Mouse (Mus musculus): ENCODE results near the gene Lamb1.
A peak's percentile ranks its signal among the peaks of the same experiment; 100 is the strongest.

Gene Lamb1

GRCm38 (mm10) chr12:31283131-31283530, 18.1 kb downstream of the Lamb1 start:
- no peak for DNase-seq (ENCODE audit: low read depth, low spot score)

DNA sequence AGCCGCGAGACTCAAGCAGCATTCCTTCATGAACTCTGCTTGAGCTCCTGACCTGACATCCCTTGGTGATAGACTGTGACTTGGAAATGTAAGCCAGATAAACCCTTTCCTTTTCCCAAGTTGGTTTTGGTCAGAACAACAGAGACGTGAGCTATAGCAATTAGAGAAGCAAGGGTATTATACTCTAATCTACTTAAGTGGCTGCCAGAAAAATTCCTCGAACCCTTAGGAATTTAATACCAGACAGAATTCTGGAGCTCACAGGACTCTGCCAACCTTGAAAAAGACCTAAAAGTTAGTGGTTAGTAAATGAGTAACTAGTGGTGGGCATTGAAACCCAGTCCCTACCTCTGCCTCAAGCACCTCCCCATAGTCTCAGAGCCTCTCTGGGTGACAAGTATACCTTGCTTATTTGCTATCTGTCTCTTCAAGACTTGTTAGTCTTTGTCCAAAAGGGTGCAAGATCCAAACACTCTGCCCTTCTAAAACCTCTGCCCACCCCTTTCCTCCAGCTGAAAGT, 18.6 kb downstream of the Lamb1 start:
- no peak for DNase-seq (ENCODE audit: low read depth, low spot score)

DNA sequence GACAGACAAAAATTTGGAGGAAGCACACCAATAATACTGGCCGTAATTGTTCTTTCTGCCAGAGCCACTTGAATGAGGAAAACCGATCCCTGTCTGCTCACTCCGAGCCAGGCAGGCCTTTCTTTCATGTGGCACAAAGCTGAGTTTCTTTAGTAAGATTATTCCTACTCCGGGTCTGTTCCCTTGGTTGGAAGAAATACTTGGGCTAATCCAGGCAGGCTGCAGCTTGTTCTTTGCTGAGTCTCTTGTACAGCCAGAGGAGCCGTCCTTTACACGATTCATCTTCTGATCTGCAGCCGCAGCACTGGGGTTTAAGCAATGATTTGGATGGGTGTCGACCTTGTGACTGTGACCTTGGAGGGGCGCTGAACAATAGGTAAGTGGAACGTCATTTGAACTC, 24.0 kb downstream of the Lamb1 start:
- no peak for DNase-seq (ENCODE audit: low read depth, low spot score)

DNA sequence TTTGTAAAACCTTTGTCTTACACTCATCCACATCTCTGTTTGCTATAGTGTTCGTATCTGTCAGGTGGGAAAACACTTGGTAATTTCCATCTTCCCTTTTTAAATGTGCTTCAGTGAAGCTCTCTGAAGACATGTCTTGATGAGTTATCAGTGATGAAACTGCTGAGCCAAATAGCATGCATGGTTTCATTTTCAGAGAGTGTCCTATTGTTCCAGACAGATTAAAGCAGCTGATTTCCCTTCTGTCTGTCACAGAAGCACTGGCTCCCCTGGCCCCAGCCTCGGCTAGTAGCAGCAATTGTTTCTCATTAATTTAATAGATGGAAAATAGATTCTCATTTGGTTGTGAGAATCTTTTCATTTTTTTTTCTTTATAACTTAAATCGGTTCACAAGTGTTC, 25.9 kb downstream of the Lamb1 start:
- no peak for DNase-seq (ENCODE audit: low read depth, low spot score)

DNA sequence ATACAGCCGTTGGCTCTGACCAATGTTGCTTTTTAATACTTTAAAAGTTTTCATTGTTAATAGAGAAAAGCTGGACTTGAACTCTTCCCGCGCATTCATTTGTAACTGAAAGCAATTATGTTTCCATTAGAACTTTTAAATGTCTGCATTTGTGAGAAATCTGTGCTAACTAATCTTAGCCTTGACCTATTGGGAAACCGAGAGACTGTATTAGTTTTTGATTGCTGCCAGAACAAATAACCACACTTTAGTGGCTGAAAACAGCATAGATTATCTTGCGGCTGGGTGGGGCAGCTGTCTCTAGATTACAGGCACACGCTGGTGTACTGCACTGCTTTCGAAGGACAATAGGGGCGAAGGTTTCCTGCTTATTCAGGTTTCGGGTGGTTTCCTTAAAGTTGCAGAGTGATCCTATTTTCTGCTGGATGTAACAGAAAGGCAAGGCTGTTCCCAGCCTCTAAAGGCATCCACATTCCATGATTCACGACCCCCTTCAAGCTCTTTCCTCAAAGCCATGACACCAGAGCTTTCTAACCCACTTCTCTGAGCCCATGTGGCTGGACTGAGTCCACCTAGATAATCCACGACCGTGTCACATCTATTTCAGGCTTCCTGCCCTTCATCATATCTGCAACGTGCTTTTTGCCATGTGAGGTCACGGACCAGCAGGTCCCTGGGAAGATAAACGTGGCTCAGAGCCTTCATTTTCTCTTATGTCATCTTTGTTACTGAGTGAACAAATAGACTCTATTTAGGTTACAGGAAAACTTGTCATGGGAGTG, 28.5 kb downstream of the Lamb1 start:
- DNase-seq (ENCODE audit: low read depth, low spot score): no peak

DNA sequence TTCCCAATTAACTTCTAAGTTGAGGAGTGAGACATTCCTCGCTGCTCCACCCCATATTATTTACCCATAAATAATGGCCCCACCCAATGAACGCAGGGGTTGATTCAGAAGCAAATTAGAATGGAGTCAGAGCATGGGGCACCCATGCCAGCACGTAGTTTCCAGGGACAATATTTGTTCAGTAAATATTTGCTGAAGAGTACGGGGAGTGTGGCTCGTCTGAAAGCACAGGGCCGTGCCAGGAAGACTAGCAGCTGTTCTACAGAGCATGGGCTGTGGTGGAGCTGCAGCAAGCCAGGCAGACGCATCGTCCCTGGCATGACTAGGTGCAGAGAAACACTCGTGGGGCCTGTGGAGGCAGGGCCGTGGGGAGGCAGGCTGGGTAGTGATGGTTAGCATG, 29.5 kb downstream of the Lamb1 start:
- no peak for DNase-seq (ENCODE audit: low read depth, low spot score)

GRCm38 (mm10) chr12:31294996-31295395, 30.0 kb downstream of the Lamb1 start:
- DNase-seq (ENCODE audit: low read depth, low spot score): no peak

- peak; percentile 83 for DNase-seq (ENCODE audit: low read depth, low spot score)
Measured at GRCm38 (mm10) chr12:31295505-31295904, 30.5 kb downstream of the Lamb1 start.

- no peak for DNase-seq (ENCODE audit: low read depth, low spot score)
Measured at GRCm38 (mm10) chr12:31296097-31296496, 31.1 kb downstream of the Lamb1 start.

- no peak for DNase-seq (ENCODE audit: low read depth, low spot score)
Measured at GRCm38 (mm10) chr12:31298122-31298521, 33.1 kb downstream of the Lamb1 start.

DNA sequence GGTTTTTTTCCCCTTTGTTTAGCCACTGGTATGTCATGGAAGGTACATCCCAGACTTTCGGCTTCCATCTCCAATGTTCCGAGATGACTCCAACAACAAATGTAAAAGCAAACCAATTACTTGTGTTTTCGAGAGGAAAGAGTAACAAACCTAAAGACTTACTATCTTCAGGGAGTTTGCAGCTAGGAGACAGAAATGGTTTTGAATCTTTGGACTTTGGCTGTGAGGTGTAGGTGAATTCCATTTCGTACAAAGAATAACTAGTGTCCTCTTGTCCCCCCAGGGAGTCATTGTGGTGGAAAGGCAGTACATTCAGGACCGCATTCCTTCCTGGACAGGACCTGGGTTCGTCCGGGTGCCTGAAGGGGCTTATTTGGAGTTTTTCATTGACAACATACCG, 33.5 kb downstream of the Lamb1 start:
- DNase-seq (ENCODE audit: low read depth, low spot score): no peak

GRCm38 (mm10) chr12:31299126-31299525, 34.1 kb downstream of the Lamb1 start:
- DNase-seq (ENCODE audit: low read depth, low spot score): no peak

DNA sequence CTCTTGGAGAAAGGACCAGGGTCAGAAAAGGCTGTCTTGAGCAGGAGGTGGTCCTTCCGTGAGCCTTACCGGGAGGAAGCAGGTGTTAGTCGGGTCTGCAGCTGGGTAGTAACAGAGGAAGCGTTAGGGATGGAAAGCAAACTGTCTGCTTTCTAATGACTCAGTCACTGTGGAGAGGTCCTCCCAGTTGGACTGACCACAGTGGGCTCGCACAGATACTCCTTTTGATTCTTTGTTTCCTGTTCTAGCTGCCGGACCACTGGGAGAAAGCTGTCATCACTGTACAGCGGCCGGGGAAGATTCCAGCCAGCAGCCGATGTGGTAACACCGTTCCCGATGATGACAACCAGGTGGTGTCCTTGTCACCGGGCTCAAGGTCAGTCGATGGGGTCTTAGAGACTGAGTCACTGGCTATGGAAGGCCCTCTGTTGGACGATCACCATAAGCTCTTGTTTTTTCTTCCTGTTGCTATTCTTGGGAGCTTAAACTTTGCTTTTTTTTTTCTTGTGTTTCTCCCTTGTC, 34.7 kb downstream of the Lamb1 start:
- DNase-seq (ENCODE audit: low read depth, low spot score): no peak

DNA sequence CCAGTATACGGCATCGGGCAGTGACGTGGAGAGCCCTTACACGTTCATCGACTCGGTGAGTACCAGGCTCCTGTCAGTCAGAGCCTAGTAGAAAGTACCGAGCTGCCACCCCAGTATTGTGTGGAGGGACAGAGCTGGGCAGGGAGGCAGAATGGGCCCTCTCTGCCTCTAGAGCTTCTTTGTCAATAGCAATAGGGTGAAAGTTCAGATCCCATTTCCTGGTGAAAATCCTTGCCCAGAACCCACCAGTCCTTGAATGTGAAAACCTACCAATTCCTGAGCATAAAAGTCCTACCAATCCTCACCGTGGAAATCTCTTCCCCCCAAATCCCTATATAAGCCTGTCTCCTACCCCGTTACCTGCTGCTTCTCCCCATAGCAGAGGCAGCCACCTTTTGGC, 35.2 kb downstream of the Lamb1 start:
- no peak for DNase-seq (ENCODE audit: low read depth, low spot score)

DNA sequence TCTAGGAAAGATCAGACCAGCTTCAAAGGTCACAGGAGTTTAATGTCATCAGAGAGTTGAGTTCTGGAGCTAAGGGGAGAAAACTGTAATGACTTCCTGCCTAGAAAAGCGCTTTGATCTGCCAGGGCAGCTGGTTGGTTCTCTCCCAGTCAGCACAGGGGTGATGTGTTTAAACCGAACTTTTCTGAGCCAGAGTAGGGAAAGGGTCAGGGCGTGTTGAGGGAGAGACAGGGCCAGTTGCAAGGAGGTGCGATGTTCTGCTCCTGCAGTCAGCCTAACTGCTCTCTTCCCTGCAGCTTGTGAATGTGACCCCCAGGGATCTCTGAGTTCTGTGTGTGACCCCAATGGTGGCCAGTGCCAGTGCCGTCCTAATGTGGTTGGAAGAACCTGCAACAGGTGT, 37.2 kb downstream of the Lamb1 start:
- DNase-seq (ENCODE audit: low read depth, low spot score): no peak

GRCm38 (mm10) chr12:31302766-31303511, 37.9 kb downstream of the Lamb1 start:
- no peak for DNase-seq (ENCODE audit: low read depth, low spot score)

- no peak for DNase-seq (ENCODE audit: low read depth, low spot score)
Measured at GRCm38 (mm10) chr12:31306075-31306675, 41.1 kb downstream of the Lamb1 start.

- no peak for DNase-seq (ENCODE audit: low read depth, low spot score)
Measured at GRCm38 (mm10) chr12:31307011-31307410, 42.0 kb downstream of the Lamb1 start.

DNA sequence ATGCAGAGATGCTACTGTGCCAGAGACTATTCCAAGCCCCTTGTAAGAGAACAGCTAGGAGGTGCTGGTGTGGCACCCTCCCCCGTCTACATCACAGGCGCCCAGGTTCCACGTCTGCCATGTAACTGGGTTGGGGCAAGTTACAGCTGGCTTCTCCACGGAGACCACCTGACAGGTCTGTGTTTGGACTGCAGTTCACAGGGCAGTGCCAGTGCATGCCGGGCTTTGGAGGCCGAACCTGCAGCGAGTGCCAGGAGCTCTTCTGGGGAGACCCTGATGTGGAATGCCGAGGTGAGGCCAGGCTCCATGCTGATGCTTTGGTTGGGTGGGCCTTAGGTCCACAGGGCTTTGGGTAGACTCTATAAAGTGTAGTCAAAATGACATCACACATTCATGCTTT, 42.7 kb downstream of the Lamb1 start:
- DNase-seq (ENCODE audit: low read depth, low spot score): no peak

DNA sequence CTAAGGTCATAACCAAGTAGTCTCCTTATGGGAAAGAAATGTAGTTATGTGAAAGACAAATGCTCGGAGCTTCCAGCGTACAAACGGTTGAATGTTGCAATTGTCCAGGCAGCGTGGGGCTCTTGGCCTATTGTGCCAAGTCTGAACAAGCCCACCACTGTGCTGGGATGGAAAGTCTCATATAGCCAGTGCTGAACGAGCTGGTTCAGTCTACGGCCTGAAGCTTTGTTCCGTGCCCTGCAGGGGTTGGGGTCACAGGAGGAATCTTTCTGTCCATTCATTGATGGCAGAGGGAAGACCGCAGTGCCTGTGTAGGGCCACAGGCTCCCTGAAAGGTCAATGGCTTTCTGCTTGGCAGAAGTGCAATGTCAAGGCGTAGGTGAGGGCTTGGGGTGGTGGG, 45.7 kb downstream of the Lamb1 start:
- DNase-seq (ENCODE audit: low read depth, low spot score): no peak

DNA sequence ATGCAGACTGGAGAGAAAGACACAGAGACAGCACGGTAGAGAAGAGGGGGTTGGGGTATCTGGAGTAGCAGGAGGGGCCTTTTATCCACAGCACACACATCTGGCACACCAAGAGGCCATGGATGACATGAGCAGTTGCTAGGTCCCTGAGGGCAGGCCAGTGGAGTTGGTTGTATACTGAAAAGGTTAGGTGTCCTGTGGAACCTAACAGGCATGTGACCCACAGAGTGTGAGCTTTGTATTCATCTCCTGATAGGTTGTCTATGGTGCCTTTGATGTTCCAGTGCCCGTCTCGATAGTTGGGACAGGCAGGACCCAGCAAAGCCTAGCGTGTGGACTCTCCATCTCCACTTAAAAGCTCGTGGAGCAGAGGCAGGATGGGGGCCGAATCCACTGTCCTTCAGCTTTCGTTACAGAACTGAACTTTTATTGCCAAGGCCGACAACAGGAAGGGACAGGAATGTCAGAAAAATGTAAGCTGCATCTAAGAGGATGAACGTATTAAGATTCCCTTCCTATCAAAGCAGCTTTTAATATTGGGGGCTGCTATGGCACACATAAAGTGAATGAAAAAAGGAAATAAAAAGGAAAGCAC, 46.7 kb downstream of the Lamb1 start:
- no peak for DNase-seq (ENCODE audit: low read depth, low spot score)

DNA sequence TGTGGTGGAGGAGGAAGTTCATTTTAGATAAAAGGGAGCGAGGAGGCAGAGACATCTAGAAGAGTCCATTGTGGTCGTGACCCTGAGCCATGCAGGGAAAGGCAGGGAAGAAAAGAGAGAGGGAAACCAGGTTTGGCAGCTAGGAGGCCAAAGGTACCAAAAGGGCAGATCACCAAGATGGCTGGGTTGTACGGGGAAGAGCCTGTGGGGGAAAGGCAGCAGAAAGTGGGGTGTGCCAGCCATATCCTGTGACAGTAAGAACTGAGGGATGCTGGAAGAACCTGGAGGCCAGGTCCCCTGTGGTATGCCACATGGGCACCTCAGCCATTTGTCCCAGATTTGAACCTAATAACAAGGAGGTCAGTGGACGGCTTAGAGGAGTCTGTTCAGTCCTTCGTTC, 47.2 kb downstream of the Lamb1 start:
- no peak for DNase-seq (ENCODE audit: low read depth, low spot score)
